Mouse (Mus musculus) spleen, adult 2 months (tissue): ENCODE measurements around the gene Wrap53.
"Not testable (repeated sequence)": the region's sequence is repeated elsewhere in the genome, so short reads cannot be mapped to it uniquely, and the experiment has no call there.

ENCODE experiments used
- CTCF ChIP-seq: fragments of 200-500 bp; IDR thresholded peaks from 2 replicates; pipeline ENCODE4 v1.5.1; 2011; ENCODE audit warnings: mild to moderate bottlenecking, inconsistent platforms; ENCODE audit not compliant: insufficient read depth, insufficient read length, insufficient replicate concordance; ENCODE audit errors: extremely low read depth
- POLR2A ChIP-seq: fragments of 200-500 bp; IDR thresholded peaks from 2 replicates; pipeline ENCODE4 v1.6.1; 2011; ENCODE audit warnings: low read depth, low read length, inconsistent platforms

DNA sequence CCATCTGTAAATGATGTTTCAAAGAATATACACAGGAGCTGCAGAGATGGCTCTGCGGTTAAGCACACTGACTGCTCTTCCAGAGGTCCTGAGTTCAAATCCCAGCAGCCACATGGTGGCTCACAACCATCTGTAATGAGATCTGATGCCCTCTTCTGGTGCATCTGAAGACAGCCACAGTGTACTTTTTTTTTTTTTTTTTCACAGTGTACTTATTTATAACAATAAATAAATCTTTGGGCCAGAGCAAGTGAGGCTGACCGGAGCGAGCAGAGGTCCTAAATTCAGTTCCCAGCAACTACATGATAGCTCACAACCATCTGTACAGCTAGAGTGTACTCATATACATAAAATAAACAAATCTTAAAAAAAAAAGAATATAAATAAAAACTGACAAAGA, 49.8 kb downstream of the Wrap53 start:
- TF ChIP-seq CTCF, POLR2A: not testable (repeated sequence)
